Mouse (Mus musculus) hindbrain, embryonic 14.5 days (tissue): ENCODE measurements around the gene Otud1. TPM values are rescaled to one million over a fixed set of nuclear protein-coding genes. Genes with fewer than 3 reads are reported as not detected.

Source experiments
- ATAC-seq: fragments of 200-750 bp; cut with Nextera tagmentation; 2 replicates; pipeline ENCODE4 v1.8.0; 2017; ENCODE audit warnings: moderate number of reproducible peaks, mild to moderate bottlenecking, moderate TSS enrichment, moderate library complexity; ENCODE audit not compliant: low FRiP score
- DNase-seq: peaks from one replicate; pipeline ENCODE4 v3.0.0-alpha.2; 2015; ENCODE audit warnings: low spot score
- H3K27ac ChIP-seq: fragments of 300-500 bp; sonication (generic); 2 replicates; pipeline ENCODE4 v1.5.1; 2014; ENCODE audit warnings: mild to moderate bottlenecking, moderate library complexity
- H3K27me3 ChIP-seq: fragments of 300-500 bp; sonication (generic); 2 replicates; pipeline ENCODE4 v1.6.1; 2014; ENCODE audit warnings: mild to moderate bottlenecking, low read length, mixed read lengths; ENCODE audit not compliant: control insufficient read depth, insufficient read depth
- H3K36me3 ChIP-seq: fragments of 300-500 bp; sonication (generic); replicated peaks from 2 replicates; pipeline ENCODE4 v1.6.1; 2014; ENCODE audit not compliant: control insufficient read depth, insufficient read depth
- H3K4me1 ChIP-seq: fragments of 300-500 bp; sonication (generic); replicated peaks from 2 replicates; pipeline ENCODE4 v1.6.1; 2014; ENCODE audit warnings: antibody characterized with exemption, low read length, mixed read lengths; ENCODE audit not compliant: control insufficient read depth, insufficient read depth
- H3K4me2 ChIP-seq: fragments of 300-500 bp; sonication (generic); replicated peaks from 2 replicates; pipeline ENCODE4 v1.6.1; 2014; ENCODE audit warnings: mild to moderate bottlenecking, moderate library complexity
- H3K4me3 ChIP-seq: fragments of 300-500 bp; sonication (generic); replicated peaks from 2 replicates; pipeline ENCODE4 v1.5.1; 2014; ENCODE audit warnings: mild to moderate bottlenecking, low read length
- H3K9ac ChIP-seq: fragments of 300-500 bp; sonication (generic); 2 replicates; pipeline ENCODE4 v1.6.1; 2014
- H3K9me3 ChIP-seq: fragments of 300-500 bp; sonication (generic); 2 replicates; pipeline ENCODE4 v1.6.1; 2016; ENCODE audit warnings: low read length; ENCODE audit not compliant: control insufficient read depth
- WGBS: fragments of 180-500 bp; shearing (Covaris S2); extraction: QIAGEN DNeasy Blood & Tissue Kit; methylation state at CpG from one replicate; pipeline ENCODE4 v1.1.7; 2014; 5-methylcytosine and 5-hydroxymethylcytosine counted together
- polyA plus RNA-seq: library from polyadenylated mRNA; unstranded; fragments of >200 nt; fragmentation: Nextera tagmentation; extraction: Ambion mirVana; gene quantifications from 2 replicates; pipeline ENCODE4 v1.2.1, GENCODE M21; 2014

Gene Otud1
- 2.3 and 2.6 TPM in 2 replicates for polyA plus RNA-seq

GRCm38 (mm10) chr2:19657158-19657874, at the start of gene Otud1:
Gene Otud1, plus strand, starts transcription at chr2:19657752.
- no peaks in the 10 kb centered on the region for H3K9me3 ChIP-seq
- H3K36me3 ChIP-seq = no peaks in the 10 kb centered on the region
- DNase-seq (peak; percentile 95), ATAC-seq (peak; percentile 96)
- peak within 1 kb of the TSS; percentile 89 for H3K27ac ChIP-seq
- peaks cover 26% of the 10 kb centered on the region for H3K27me3 ChIP-seq
- under 1% methylated on average over 51 of the region's 62 CpGs for WGBS
- H3K4me1 ChIP-seq = peaks cover 10% of the 10 kb centered on the region
- peak within 1 kb of the TSS; percentile 86 for H3K4me3 ChIP-seq
- peak within 1 kb of the TSS; percentile 77 for H3K9ac ChIP-seq
- peak within 1 kb of the TSS; percentile 79 for H3K4me2 ChIP-seq

- Histone ChIP-seq H3K4me1 (no peaks in the 10 kb centered on the region), H3K4me2 (no peak overlapping the region), H3K27me3 (no peaks in the 10 kb centered on the region), H3K9ac (no peak overlapping the region), H3K27ac (no peak overlapping the region), H3K4me3 (no peak overlapping the region), H3K9me3 (no peaks in the 10 kb centered on the region), H3K36me3 (no peaks in the 10 kb centered on the region)
- ATAC-seq (no peak), DNase-seq (no peak)
- 54% methylated on average over 1 of the region's 1 CpGs for WGBS
Measured at GRCm38 (mm10) chr2:19607852-19608251, 49.7 kb upstream of the Otud1 start.

GRCm38 (mm10) chr2:19608410-19609073, 49.0 kb upstream of the Otud1 start:
- no peaks in the 10 kb centered on the region for H3K27me3 ChIP-seq
- no peak overlapping the region for H3K4me3 ChIP-seq
- ATAC-seq = no peak
- no peak overlapping the region for H3K9ac ChIP-seq
- 59% methylated on average over 3 of the region's 3 CpGs for WGBS
- DNase-seq = no peak
- H3K4me2 ChIP-seq = no peak overlapping the region
- H3K4me1 ChIP-seq = no peaks in the 10 kb centered on the region
- H3K27ac ChIP-seq = no peak overlapping the region
- no peaks in the 10 kb centered on the region for H3K9me3 ChIP-seq
- no peaks in the 10 kb centered on the region for H3K36me3 ChIP-seq

GRCm38 (mm10) chr2:19622041-19622440, 35.5 kb upstream of the Otud1 start:
- Histone ChIP-seq H3K27ac (no peak overlapping the region), H3K36me3 (no peaks in the 10 kb centered on the region), H3K9ac (no peak overlapping the region), H3K4me1 (no peaks in the 10 kb centered on the region), H3K4me3 (no peak overlapping the region), H3K27me3 (no peaks in the 10 kb centered on the region), H3K4me2 (no peak overlapping the region), H3K9me3 (no peaks in the 10 kb centered on the region)
- WGBS = 95% methylated on average over 1 of the region's 1 CpGs
- no peak for DNase-seq
- no peak for ATAC-seq

- WGBS = 87% methylated on average over 6 of the region's 6 CpGs
- no peak for ATAC-seq
- Histone ChIP-seq H3K4me1 (no peaks in the 10 kb centered on the region), H3K4me2 (no peak overlapping the region), H3K27me3 (no peaks in the 10 kb centered on the region), H3K36me3 (no peaks in the 10 kb centered on the region), H3K27ac (no peak overlapping the region), H3K9ac (no peak overlapping the region), H3K4me3 (no peak overlapping the region), H3K9me3 (no peaks in the 10 kb centered on the region)
- no peak for DNase-seq
Measured at GRCm38 (mm10) chr2:19627044-19627443, 30.5 kb upstream of the Otud1 start.

GRCm38 (mm10) chr2:19627920-19628608, 29.5 kb upstream of the Otud1 start:
- no peaks in the 10 kb centered on the region for H3K4me1 ChIP-seq
- no peaks in the 10 kb centered on the region for H3K9me3 ChIP-seq
- H3K4me3 ChIP-seq = no peak overlapping the region
- H3K4me2 ChIP-seq = no peak overlapping the region
- DNase-seq (no peak), ATAC-seq (no peak)
- 88% methylated on average over 4 of the region's 4 CpGs for WGBS
- H3K9ac ChIP-seq = no peak overlapping the region
- no peaks in the 10 kb centered on the region for H3K27me3 ChIP-seq
- H3K27ac ChIP-seq = no peak overlapping the region
- H3K36me3 ChIP-seq = no peaks in the 10 kb centered on the region

DNA sequence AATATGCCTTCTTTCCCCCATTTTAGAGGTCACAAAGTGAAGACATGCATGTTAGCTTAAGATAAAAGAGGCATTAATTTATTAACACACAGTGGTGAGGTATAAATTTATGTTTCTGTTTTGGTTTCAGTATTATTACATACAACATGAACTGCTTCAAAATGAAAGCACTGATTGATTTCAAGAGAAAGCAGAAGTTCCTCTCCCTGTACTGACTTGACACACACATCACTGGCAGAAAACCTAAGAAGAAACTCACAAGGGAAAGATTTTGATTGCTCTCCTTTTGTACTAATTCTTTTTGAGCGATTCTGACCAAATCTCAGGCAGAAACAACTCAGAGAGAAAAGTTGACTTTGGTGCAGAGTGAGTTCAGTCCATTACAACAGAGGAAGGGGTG, 27.0 kb upstream of the Otud1 start:
- no peaks in the 10 kb centered on the region for H3K27me3 ChIP-seq
- no peaks in the 10 kb centered on the region for H3K9me3 ChIP-seq
- ATAC-seq (no peak), DNase-seq (no peak)
- no peak overlapping the region for H3K9ac ChIP-seq
- no peaks in the 10 kb centered on the region for H3K4me1 ChIP-seq
- H3K4me3 ChIP-seq = no peak overlapping the region
- H3K27ac ChIP-seq = no peak overlapping the region
- no peak overlapping the region for H3K4me2 ChIP-seq
- no peaks in the 10 kb centered on the region for H3K36me3 ChIP-seq
- WGBS = 81% methylated on average over 1 of the region's 1 CpGs

- WGBS = 58% methylated on average over 2 of the region's 2 CpGs
- H3K9me3 ChIP-seq = no peaks in the 10 kb centered on the region
- no peaks in the 10 kb centered on the region for H3K27me3 ChIP-seq
- no peak overlapping the region for H3K27ac ChIP-seq
- ATAC-seq = no peak
- H3K4me1 ChIP-seq = no peaks in the 10 kb centered on the region
- H3K9ac ChIP-seq = no peak overlapping the region
- DNase-seq = no peak
- no peak overlapping the region for H3K4me3 ChIP-seq
- H3K36me3 ChIP-seq = no peaks in the 10 kb centered on the region
- no peak overlapping the region for H3K4me2 ChIP-seq
Measured at GRCm38 (mm10) chr2:19633406-19633920, 24.1 kb upstream of the Otud1 start.

DNA sequence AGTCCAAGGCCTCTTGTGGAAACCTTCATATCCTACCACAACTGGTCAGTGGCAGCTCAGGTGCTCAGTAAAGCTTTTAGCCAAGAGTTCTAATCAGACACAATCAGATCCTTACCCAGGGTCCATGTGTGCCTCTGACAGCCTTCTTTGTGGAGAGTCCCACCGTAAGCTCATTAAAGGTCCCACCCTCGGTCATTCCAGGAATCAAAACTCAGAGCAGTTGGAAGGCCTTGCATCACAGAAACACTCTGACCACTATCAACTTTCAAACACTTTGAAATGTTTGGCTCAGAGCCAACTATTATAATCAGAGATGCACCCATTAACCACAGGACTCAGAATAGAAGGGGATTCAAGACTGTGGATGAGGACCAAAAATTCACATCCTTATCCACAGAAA, 12.4 kb upstream of the Otud1 start:
- no peaks in the 10 kb centered on the region for H3K27me3 ChIP-seq

More for the DNA sequence above, 12.4 kb upstream of the Otud1 start:
- no peaks in the 10 kb centered on the region for H3K36me3 ChIP-seq
- H3K4me1 ChIP-seq = no peaks in the 10 kb centered on the region
- no peak overlapping the region for H3K9ac ChIP-seq
- no peaks in the 10 kb centered on the region for H3K9me3 ChIP-seq
- H3K27ac ChIP-seq = no peak overlapping the region
- H3K4me2 ChIP-seq = no peak overlapping the region
- 83% methylated on average over 2 of the region's 2 CpGs for WGBS
- no peak overlapping the region for H3K4me3 ChIP-seq
- ATAC-seq (no peak), DNase-seq (no peak)
